Mouse (Mus musculus): ENCODE results near the gene Nras.

The Nras gene

GRCm38 (mm10) chr3:103099667-103100066, 41.6 kb downstream of the Nras start:
- DNase-seq, result no peak

- no peak for DNase-seq
These were observed 42.6 kb downstream of the Nras start for GRCm38 (mm10) chr3:103100735-103101134.

- no peak for DNase-seq
These were observed 43.1 kb downstream of the Nras start for GRCm38 (mm10) chr3:103101194-103101593.

- peak; percentile 80 for DNase-seq
These were observed 43.8 kb downstream of the Nras start for GRCm38 (mm10) chr3:103101909-103102308.

GRCm38 (mm10) chr3:103102454-103103390, 44.6 kb downstream of the Nras start, which contains the start of gene Dennd2c:
Dennd2c (plus strand) TSS chr3:103102604.
- peak; percentile 98 for DNase-seq

GRCm38 (mm10) chr3:103107565-103108240, 49.6 kb downstream of the Nras start:
- peak; percentile 73 for DNase-seq

- no peak for DNase-seq
These were observed 54.1 kb downstream of the Nras start for GRCm38 (mm10) chr3:103112216-103112615.

Measured in liver (tissue).